Mouse (Mus musculus) heart, embryonic 16.5 days (tissue): ENCODE measurements around the gene Rhebl1. TPM values are rescaled to one million over a fixed set of nuclear protein-coding genes. Genes with fewer than 3 reads are reported as not detected.

ENCODE experiments used
- ATAC-seq: fragments of 200-750 bp; cut with Nextera tagmentation; replicated peaks from 2 replicates; pipeline ENCODE4 v1.8.0; 2017; ENCODE audit warnings: moderate number of reproducible peaks; ENCODE audit not compliant: insufficient read depth, low FRiP score; ENCODE audit errors: extremely low read depth
- H3K27ac ChIP-seq: fragments of 300-500 bp; sonication (generic); 2 replicates; pipeline ENCODE4 v1.5.1; 2014; ENCODE audit warnings: mild to moderate bottlenecking, low read length, control low read depth, moderate library complexity
- H3K27me3 ChIP-seq: fragments of 300-500 bp; sonication (generic); 2 replicates; pipeline ENCODE4 v1.6.1; 2014; ENCODE audit warnings: low read length, mixed read lengths; ENCODE audit not compliant: control insufficient read depth, insufficient read depth
- H3K36me3 ChIP-seq: fragments of 300-500 bp; sonication (generic); 2 replicates; pipeline ENCODE4 v1.6.1; 2014; ENCODE audit not compliant: control insufficient read depth, insufficient read depth
- H3K4me1 ChIP-seq: fragments of 300-500 bp; sonication (generic); 2 replicates; pipeline ENCODE4 v1.6.1; 2014; ENCODE audit warnings: low read length, mixed read lengths; ENCODE audit not compliant: control insufficient read depth, insufficient read depth
- H3K4me2 ChIP-seq: fragments of 300-500 bp; sonication (generic); 2 replicates; pipeline ENCODE4 v1.6.1; 2014; ENCODE audit warnings: low read depth, mild to moderate bottlenecking, control low read depth, low read length
- H3K4me3 ChIP-seq: fragments of 300-500 bp; sonication (generic); 2 replicates; pipeline ENCODE4 v1.5.1; 2014; ENCODE audit warnings: mild to moderate bottlenecking, control low read depth, low read length
- H3K9ac ChIP-seq: fragments of 300-500 bp; sonication (generic); 2 replicates; pipeline ENCODE4 v1.6.1; 2014; ENCODE audit warnings: low read length, control low read depth
- H3K9me3 ChIP-seq: fragments of 300-500 bp; sonication (generic); replicated peaks from 2 replicates; pipeline ENCODE4 v1.6.1; 2016; ENCODE audit warnings: low read length; ENCODE audit not compliant: control insufficient read depth
- WGBS: fragments of 180-500 bp; shearing (Covaris S2); extraction: QIAGEN DNeasy Blood & Tissue Kit; methylation state at CpG from one replicate; pipeline ENCODE4 v1.1.7; 2014; 5-methylcytosine and 5-hydroxymethylcytosine counted together
- polyA plus RNA-seq: library from polyadenylated mRNA; unstranded; fragments of >200 nt; fragmentation: Nextera tagmentation; extraction: Ambion mirVana; gene quantifications from 2 replicates; pipeline ENCODE4 v1.2.1, GENCODE M21; 2015

The Rhebl1 gene
- polyA plus RNA-seq, 1 experiment from 2014 or later, result 7.3 TPM

DNA sequence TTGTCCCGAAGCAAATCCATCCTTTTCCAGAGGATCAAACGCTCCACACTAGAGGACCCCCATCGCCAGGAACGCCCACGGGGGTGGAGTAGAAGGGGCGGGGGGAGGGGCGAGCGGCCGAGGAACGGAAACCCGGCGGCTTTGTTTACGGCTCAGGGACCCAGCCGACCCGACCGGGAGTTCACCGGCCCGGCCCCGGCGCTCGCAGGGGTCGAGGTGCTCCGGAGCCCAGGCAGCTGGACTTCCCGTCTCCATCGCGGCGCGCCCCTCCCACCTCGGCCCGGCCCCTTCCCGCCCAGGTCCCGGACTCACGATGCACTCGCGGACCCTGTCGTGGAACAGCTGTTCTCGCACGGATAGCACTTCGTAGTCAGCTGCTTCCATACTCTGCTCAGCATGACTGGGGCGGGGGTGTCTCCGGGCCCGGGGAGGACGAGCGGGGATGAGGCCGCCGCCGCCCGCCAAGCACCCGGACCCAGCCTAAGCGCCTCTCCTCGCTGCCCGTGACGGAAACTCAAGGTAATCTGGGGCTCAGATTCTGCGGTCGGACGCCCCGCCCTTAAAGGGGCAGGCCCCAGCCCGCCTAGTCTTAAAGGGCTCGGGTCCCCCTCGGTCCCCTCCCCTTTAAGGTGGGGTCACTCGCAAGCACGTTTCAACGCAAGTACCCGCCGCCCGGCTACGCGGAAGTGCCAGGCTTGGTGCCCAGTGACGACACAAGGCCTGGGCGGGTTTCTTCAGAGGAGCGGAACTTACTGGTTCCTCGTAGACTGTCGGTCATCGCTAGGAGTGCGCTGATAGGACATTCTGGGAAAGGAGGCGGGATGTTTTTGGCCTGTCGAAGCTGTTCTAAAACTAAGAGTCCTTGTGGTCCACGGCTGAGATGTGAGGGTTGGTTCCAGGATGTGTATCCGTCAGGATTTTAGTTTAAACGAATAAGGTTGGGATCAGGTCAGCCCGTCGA is 23.5 kb upstream of the Rhebl1 start, which contains the start of gene Lmbr1l:
Gene Lmbr1l, minus strand, starts transcription at position 694 of the 961 bp plus-strand sequence.
- H3K4me1 ChIP-seq, result peaks cover 10% of the 10 kb centered on the region
- no peaks in the 10 kb centered on the region for H3K27me3 ChIP-seq
- peak within 1 kb of the TSS; percentile 94 for H3K9ac ChIP-seq
- WGBS, result under 1% methylated on average over 82 of the region's 82 CpGs
- peaks cover 6% of the 10 kb centered on the region for H3K36me3 ChIP-seq
- peak within 1 kb of the TSS; percentile 95 for H3K4me3 ChIP-seq
- H3K27ac ChIP-seq, result peak within 1 kb of the TSS; percentile 97
- ATAC-seq, result peak; percentile 98
- H3K4me2 ChIP-seq, result peak within 1 kb of the TSS; percentile 86
- no peaks in the 10 kb centered on the region for H3K9me3 ChIP-seq

DNA sequence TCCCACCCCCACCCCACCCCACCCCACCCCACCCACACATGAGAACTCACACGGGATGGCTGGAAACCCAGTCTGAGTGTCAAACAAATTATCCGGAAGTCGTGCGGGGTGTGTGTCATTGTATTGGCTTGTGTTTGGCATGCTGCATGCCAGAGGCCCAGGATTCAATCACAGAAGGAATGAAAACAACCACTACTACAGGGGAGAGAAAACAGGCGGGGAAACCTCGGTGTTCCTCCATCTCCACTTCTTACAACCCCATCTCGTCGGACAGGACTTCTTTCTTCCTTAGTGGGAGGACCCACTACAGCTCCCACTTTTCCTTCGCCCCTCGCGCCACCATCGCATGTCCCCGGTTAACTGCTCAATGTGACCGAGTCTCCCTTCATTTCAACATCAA is 22.8 kb upstream of the Rhebl1 start:
- Histone ChIP-seq H3K4me1 (peaks cover 10% of the 10 kb centered on the region), H3K9ac (peak overlapping the region; percentile 94), H3K36me3 (peaks cover 11% of the 10 kb centered on the region), H3K9me3 (no peaks in the 10 kb centered on the region), H3K27ac (peak overlapping the region; percentile 97), H3K27me3 (no peaks in the 10 kb centered on the region), H3K4me2 (peak overlapping the region; percentile 86), H3K4me3 (peak overlapping the region; percentile 95)
- under 1% methylated on average over 14 of the region's 14 CpGs for WGBS
- no peak for ATAC-seq

DNA sequence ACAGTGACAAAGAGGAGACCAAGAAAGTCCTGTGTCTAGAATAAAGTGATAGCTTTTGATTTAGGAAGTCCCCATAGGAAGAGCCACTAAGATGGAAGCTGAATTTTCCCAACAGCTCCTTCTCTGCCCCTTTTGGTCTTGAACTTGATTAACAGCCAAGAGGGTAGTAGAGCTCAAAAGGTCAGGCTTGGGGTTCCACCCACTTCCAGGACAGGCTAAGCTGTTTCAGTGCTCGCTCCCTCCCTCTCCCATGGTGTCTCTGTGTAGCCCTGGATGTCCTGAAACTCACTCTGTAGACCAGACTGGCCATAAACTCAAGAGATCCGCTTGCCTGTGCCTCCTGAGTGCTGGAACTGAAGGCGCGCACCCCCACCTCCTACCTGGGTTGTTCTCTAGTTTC is 21.7 kb upstream of the Rhebl1 start:
- Histone ChIP-seq H3K4me2 (peak overlapping the region; percentile 86), H3K4me1 (peaks cover 10% of the 10 kb centered on the region), H3K9me3 (no peaks in the 10 kb centered on the region), H3K9ac (peak overlapping the region; percentile 94; the same call in 1 of the 2 replicates), H3K27ac (no peak overlapping the region), H3K27me3 (no peaks in the 10 kb centered on the region), H3K4me3 (no peak overlapping the region), H3K36me3 (peaks cover 20% of the 10 kb centered on the region)
- no peak for ATAC-seq
- WGBS, result 93% methylated on average over 4 of the region's 4 CpGs

DNA sequence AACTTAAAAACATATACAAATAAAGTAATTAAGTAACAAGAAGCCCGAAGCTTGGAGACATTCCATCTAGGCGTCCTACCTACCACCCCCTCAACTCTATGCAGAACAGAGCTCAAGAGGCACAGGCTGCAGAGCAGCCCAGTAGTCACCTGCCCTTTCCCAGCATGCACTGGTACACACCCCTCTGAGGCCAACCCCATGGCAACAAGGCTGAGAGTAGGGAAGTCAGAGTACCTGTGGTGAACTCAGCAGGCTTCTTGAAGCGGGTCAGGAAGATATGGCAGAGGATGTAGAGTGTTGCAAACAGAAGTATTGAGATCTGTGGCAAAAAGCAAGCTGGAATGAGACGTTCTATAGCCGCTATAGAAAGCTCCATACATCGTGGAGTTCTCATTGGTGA is 20.6 kb upstream of the Rhebl1 start:
- H3K27me3 ChIP-seq, result no peaks in the 10 kb centered on the region
- H3K36me3 ChIP-seq, result peaks cover 25% of the 10 kb centered on the region
- WGBS, result 89% methylated on average over 6 of the region's 6 CpGs
- no peaks in the 10 kb centered on the region for H3K9me3 ChIP-seq
- no peak for ATAC-seq
- H3K4me3 ChIP-seq, result no peak overlapping the region
- H3K4me2 ChIP-seq, result no peak overlapping the region
- no peak overlapping the region for H3K9ac ChIP-seq
- H3K4me1 ChIP-seq, result peaks cover 10% of the 10 kb centered on the region
- H3K27ac ChIP-seq, result no peak overlapping the region

DNA sequence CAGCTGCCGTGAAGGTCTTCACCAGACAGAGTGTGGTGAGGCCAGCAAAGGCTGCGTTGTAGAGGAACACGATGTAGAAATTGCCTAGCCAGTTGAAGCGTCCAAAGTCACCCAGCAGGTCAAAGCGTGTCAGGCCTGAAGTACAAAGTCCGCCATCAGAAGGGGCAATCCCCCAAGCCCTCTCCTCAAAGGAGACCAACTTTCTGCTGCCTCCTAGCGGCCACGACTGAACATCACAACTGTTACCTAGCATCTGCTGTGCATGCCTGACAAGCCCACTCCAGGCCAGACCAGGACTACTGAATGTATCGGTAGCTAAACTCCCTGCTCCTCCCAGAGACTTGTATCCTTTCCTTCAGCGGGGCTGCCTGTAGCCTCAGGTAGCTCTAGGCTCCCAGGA is 10.4 kb upstream of the Rhebl1 start:
- Histone ChIP-seq H3K9me3 (no peaks in the 10 kb centered on the region), H3K27me3 (peaks cover 5% of the 10 kb centered on the region), H3K4me3 (no peak overlapping the region), H3K4me2 (no peak overlapping the region), H3K27ac (no peak overlapping the region), H3K36me3 (peaks cover 31% of the 10 kb centered on the region), H3K9ac (no peak overlapping the region), H3K4me1 (no peaks in the 10 kb centered on the region)
- ATAC-seq, result no peak
- WGBS, result 34% methylated on average over 10 of the region's 10 CpGs

DNA sequence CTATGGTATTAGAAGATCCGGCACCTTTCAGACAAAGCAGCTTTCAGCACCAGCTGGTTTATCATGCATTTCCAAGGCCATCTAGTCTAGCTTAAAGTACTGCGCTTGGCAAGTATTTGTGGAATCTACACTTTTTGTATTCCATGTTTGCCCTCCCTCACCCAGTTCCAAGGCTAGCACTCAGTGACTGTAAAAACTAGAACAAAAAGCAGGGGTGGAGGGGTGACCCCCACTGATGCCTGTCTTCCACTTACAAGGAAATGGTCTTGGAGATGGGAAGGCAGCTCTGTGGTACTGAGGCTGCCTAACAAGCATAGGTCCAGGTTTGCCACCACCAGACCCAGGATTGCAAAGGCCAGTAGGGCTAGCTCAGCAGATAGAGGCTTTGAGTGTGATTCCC is 8.3 kb upstream of the Rhebl1 start:
- 72% methylated on average over 2 of the region's 2 CpGs for WGBS
- H3K9me3 ChIP-seq, result no peaks in the 10 kb centered on the region
- no peak for ATAC-seq

DNA sequence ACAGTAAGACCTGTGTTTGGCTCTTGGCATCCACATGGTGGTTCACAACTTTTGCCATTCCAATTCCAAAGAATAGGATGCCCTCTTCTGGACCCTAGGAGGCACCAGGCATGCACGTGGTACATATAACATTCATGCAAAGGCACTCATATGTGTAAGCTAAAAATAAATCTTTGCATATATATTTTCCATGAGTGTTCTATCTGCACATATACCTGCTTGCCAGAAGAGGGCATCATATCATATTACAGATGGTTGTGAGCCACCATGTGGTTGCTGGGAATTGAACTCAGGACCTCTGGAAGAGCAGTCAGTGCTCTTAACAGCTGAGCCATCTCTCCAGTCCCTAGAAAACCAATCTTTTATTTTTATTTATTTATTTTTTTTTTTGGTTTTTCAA is 7.2 kb upstream of the Rhebl1 start:
- Histone ChIP-seq H3K27me3 (peaks cover 32% of the 10 kb centered on the region), H3K9me3 (no peaks in the 10 kb centered on the region), H3K4me2 (no peak overlapping the region), H3K4me3 (no peak overlapping the region), H3K27ac (no peak overlapping the region), H3K9ac (no peak overlapping the region), H3K4me1 (peaks cover 12% of the 10 kb centered on the region), H3K36me3 (peaks cover 11% of the 10 kb centered on the region; the same call in 1 of the 2 replicates)
- ATAC-seq, result no peak
- WGBS, result 37% methylated on average over 1 of the region's 1 CpGs

More for the DNA sequence above, 8.3 kb upstream of the Rhebl1 start:
- Histone ChIP-seq H3K9ac (no peak overlapping the region), H3K27me3 (peaks cover 21% of the 10 kb centered on the region), H3K4me2 (no peak overlapping the region), H3K27ac (no peak overlapping the region), H3K4me3 (no peak overlapping the region), H3K4me1 (peaks cover 7% of the 10 kb centered on the region), H3K36me3 (peaks cover 19% of the 10 kb centered on the region)

DNA sequence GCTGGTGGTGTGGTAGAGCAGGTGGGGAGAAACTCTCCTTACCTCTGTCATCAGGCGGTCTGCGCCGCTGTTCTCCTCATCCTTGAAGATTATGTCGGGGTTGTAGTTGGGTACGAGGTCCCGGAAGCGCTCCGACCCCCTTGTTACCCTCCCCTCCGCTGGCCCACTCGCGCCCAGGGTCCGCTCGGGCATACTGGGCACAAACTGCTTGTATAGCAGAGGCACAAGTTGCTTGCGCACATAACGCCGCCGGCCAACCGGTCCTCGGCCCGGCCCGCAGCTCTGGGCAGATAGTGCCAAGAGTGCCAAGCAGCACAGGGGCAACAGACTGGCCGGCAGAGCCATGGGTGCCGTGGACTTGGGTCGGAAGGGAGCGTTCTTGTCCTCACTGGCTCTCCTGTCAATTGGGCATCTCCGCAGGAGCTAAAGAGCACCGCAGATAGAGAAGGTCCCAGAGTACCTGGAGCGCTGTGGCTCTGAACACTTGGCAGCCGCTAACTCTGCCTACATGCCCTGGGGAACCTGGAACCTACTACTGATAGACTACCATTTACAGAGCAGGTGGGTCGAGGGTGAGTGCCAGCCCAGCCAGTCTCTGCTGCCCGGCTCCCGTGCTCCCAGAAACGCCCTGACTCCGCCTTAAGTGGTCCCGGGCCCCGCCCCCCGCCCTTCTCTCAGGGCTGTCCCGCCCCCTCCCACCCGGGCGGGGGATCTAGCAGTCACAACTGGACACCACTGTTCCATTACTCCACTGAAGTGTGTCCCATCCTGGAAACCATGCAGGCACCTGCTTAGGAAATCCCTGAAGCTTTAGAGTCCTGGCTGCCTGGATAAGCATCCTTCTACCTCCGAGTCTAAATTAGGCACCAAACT is 3.8 kb upstream of the Rhebl1 start, which contains the start of gene Dhh:
Gene Dhh, minus strand, starts transcription at position 613 of the 873 bp plus-strand sequence.
- peaks cover 33% of the 10 kb centered on the region for H3K4me1 ChIP-seq
- H3K27ac ChIP-seq, result no peak within 1 kb of the TSS
- H3K9ac ChIP-seq, result peak within 1 kb of the TSS; percentile 11
- no peaks in the 10 kb centered on the region for H3K9me3 ChIP-seq
- WGBS, result 3% methylated on average over 41 of the region's 41 CpGs
- no peaks in the 10 kb centered on the region; the same call in 1 of the 2 replicates for H3K36me3 ChIP-seq
- H3K4me2 ChIP-seq, result peak within 1 kb of the TSS; percentile 60
- ATAC-seq, result 0 out of 2 replicates have a peak, but pooled peaks have one; percentile 12
- H3K4me3 ChIP-seq, result peak within 1 kb of the TSS; percentile 41
- peaks cover 61% of the 10 kb centered on the region for H3K27me3 ChIP-seq
